Mouse (Mus musculus): ENCODE measurements at regions not wholly inside any gene's neighbourhood (a gene's known extent, or its start where the extent isn't known, plus 50 kb on each side); places are given as distances from the start of the nearest gene placed in this dataset.

- no peak for TF ChIP-seq GATA1 (IDR thresholded peaks at IDR 0.05; ENCODE audit: low read length)
- TF ChIP-seq TAL1 (IDR thresholded peaks at IDR 0.05; ENCODE audit: low read length): no peak
These were observed 422.6 kb downstream of the Ptpru start for GRCm38 (mm10) chr4:131415453-131415852.

Measured in erythroblast, embryonic 14.5 days (primary cell).